Mouse (Mus musculus): ENCODE data around the gene Inka2.
A peak's percentile ranks its signal among the peaks of the same experiment; 100 is the strongest.
"Not testable (repeated sequence)": the region's sequence is repeated elsewhere in the genome, so short reads cannot be mapped to it uniquely, and the experiment has no call there.

Inka2 gene

GRCm38 (mm10) chr3:105697148-105697441 is 7.3 kb upstream of the Inka2 start:
- DNase-seq, result peak in 1 of 2 experiments; percentile 30

GRCm38 (mm10) chr3:105698311-105698710 is 6.1 kb upstream of the Inka2 start:
- no peak for DNase-seq

- peak in 1 of 2 experiments; percentile 22 for DNase-seq
These were observed 5.0 kb upstream of the Inka2 start for GRCm38 (mm10) chr3:105699241-105699933.

- not testable (repeated sequence) for DNase-seq
These were observed 3.6 kb upstream of the Inka2 start for GRCm38 (mm10) chr3:105700786-105701185.

- DNase-seq, result no peak
These were observed 3.0 kb upstream of the Inka2 start for GRCm38 (mm10) chr3:105701399-105701798.

GRCm38 (mm10) chr3:105703571-105703970 is 828 bp upstream of the Inka2 start:
- no peak for DNase-seq

GRCm38 (mm10) chr3:105705061-105705549 is 706 bp downstream of the Inka2 start:
- DNase-seq, result peak; percentile 88 to 92

GRCm38 (mm10) chr3:105705561-105705960 is 1.2 kb downstream of the Inka2 start:
- no peak for DNase-seq

GRCm38 (mm10) chr3:105706366-105707020 is 2.1 kb downstream of the Inka2 start:
- peak; percentile 58 to 74 for DNase-seq

GRCm38 (mm10) chr3:105707590-105707989 is 3.2 kb downstream of the Inka2 start:
- no peak for DNase-seq

GRCm38 (mm10) chr3:105710246-105710645 is 5.8 kb downstream of the Inka2 start:
- DNase-seq, result peak; percentile 50 to 74

GRCm38 (mm10) chr3:105711741-105712140 is 7.3 kb downstream of the Inka2 start:
- DNase-seq, result peak; percentile 60 to 68

- DNase-seq, result no peak
These were observed 8.4 kb downstream of the Inka2 start for GRCm38 (mm10) chr3:105712827-105713226.

GRCm38 (mm10) chr3:105714091-105714819 is 9.9 kb downstream of the Inka2 start:
- peak; percentile 57 to 66 for DNase-seq

GRCm38 (mm10) chr3:105714820-105715167 is 10.4 kb downstream of the Inka2 start:
- no peak for DNase-seq

GRCm38 (mm10) chr3:105716353-105717000 is 12.1 kb downstream of the Inka2 start:
- peak in 1 of 2 experiments; percentile 62 for DNase-seq

- DNase-seq, result peak; percentile 69 to 74
These were observed 13.6 kb downstream of the Inka2 start for GRCm38 (mm10) chr3:105717856-105718555.

- DNase-seq, result peak in 1 of 2 experiments; percentile 45
These were observed 14.3 kb downstream of the Inka2 start for GRCm38 (mm10) chr3:105718746-105719145.

GRCm38 (mm10) chr3:105719979-105720378 is 15.6 kb downstream of the Inka2 start:
- peak in 1 of 2 experiments; percentile 36 for DNase-seq

- DNase-seq, result no peak
These were observed 16.1 kb downstream of the Inka2 start for GRCm38 (mm10) chr3:105720514-105720913.

- no peak for DNase-seq
These were observed 17.3 kb downstream of the Inka2 start for GRCm38 (mm10) chr3:105721681-105722201.

- no peak for DNase-seq
These were observed 18.1 kb downstream of the Inka2 start for GRCm38 (mm10) chr3:105722510-105722909.

All from cerebellum, postnatal 25 days (tissue).